ENCODE assay signal across 22 mouse cellular contexts in the genomic region with DNA sequence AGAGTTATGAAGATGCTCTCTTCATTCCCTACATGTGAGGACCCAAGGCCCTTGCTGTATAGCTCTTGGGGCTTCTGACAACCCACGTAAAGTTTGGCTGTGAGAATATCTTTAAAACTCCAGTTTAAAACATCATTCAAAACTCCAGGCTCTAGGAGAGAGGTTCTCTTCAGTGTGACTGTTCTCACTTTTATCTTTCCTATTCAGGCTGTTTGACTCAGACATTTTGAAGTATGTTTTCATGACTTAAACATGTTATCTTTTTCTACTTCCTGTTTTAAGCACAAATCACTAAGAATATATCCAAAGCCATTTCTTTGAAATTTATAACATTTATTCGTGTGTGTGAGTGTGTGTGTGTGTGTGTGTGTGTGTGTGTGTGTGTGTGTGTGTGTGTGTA. TPM values are rescaled to one million over a fixed set of nuclear protein-coding genes. Genes with fewer than 3 reads are reported as not detected.
DNase-seq lines count a peak whose midpoint lies in the region; ATAC-seq and TF ChIP-seq lines count a peak whose summit lies in the region.
"Had no signal": no experiment of that assay in that cellular context is flagged by ENCODE, and none has a peak within 500 bp of the region (broad histone marks: within the 10 kb centered on the region; RNA-seq: fewer than 3 reads in every experiment).

No protein-coding gene starts in this region.

- no peak overlapping the region for H3K9ac ChIP-seq in liver, embryonic 12.5 days
- H3K9ac ChIP-seq in stomach, postnatal 0 days (ENCODE audit: low read length), result no peak overlapping the region
- H3K9ac ChIP-seq: embryonic facial prominence, embryonic 12.5 days; forebrain, embryonic 13.5 days; forebrain, embryonic 15.5 days; forebrain, postnatal 0 days had no signal

- H3K36me3 ChIP-seq in liver, embryonic 12.5 days, result no peaks in the 10 kb centered on the region
- H3K36me3 ChIP-seq in G1E (replicated peaks), result no peaks in the 10 kb centered on the region
- H3K36me3 ChIP-seq in stomach, postnatal 0 days (ENCODE audit: control insufficient read depth, insufficient read depth, low read length), result no peaks in the 10 kb centered on the region
- H3K36me3 ChIP-seq: embryonic facial prominence, embryonic 10.5 days; embryonic facial prominence, embryonic 12.5 days; forebrain, embryonic 15.5 days had no signal

- peak overlapping the region; percentile 18; the same call in 1 of the 2 replicates for H3K4me2 ChIP-seq in liver, embryonic 12.5 days
- H3K4me2 ChIP-seq in stomach, postnatal 0 days (replicated peaks; ENCODE audit: low read depth), result no peak overlapping the region
- H3K4me2 ChIP-seq: embryonic facial prominence, embryonic 12.5 days; forebrain, embryonic 13.5 days; forebrain, embryonic 15.5 days had no signal

- H3K27me3 ChIP-seq in liver, embryonic 12.5 days (replicated peaks), result no peaks in the 10 kb centered on the region
- no peaks in the 10 kb centered on the region for H3K27me3 ChIP-seq in G1E (ENCODE audit: insufficient read depth, low read length)
- H3K27me3 ChIP-seq in stomach, postnatal 0 days (ENCODE audit: control insufficient read depth, insufficient read depth, low read length), result no peaks in the 10 kb centered on the region
- H3K27me3 ChIP-seq: CH12.LX; embryonic facial prominence, embryonic 12.5 days; forebrain, embryonic 13.5 days; forebrain, embryonic 15.5 days had no signal

- H3K4me1 ChIP-seq in liver, embryonic 12.5 days, result peaks cover 30% of the 10 kb centered on the region
- H3K4me1 ChIP-seq in G1E (ENCODE audit: insufficient read depth, low read depth, low read length), result peaks cover 53% of the 10 kb centered on the region
- H3K4me1 ChIP-seq in stomach, postnatal 0 days (replicated peaks; ENCODE audit: control insufficient read depth, insufficient read depth), result no peaks in the 10 kb centered on the region
- H3K4me1 ChIP-seq: embryonic facial prominence, embryonic 10.5 days; embryonic facial prominence, embryonic 12.5 days; forebrain, embryonic 13.5 days; forebrain, embryonic 15.5 days had no signal

- 37% methylated on average over 2 of the region's 2 CpGs for WGBS in liver, embryonic 12.5 days (ENCODE audit: insufficient replicate concordance)
- 57% methylated on average over 2 of the region's 2 CpGs for WGBS in stomach, postnatal 0 days

- DNase-seq in liver (no peak), G1E (ENCODE audit: low spot score) (no peak), MEL-GATA-1-ER (ENCODE audit: extremely low read depth, low read depth) (peak; percentile 77)
- DNase-seq in lung, postnatal 4 days, result no peak
- no peak for DNase-seq in stomach, postnatal 0 days (ENCODE audit: low spot score)
- DNase-seq: adrenal gland, adult 2 months; adrenal gland, postnatal 10 days; adrenal gland, postnatal 25 days; B cell, adult 2 months; cerebellum, adult 11-12 months; cerebellum, adult 2 months; cerebellum, adult 9-10 months; cerebellum, postnatal 10 days; cerebellum, postnatal 25 days; forebrain, postnatal 0 days had no signal

- TF ChIP-seq CTCF in G1E (IDR thresholded peaks at IDR 0.05; ENCODE audit: low read depth, low read length), result no peak
- TF ChIP-seq CTCF in stomach, postnatal 0 days (IDR thresholded peaks at IDR 0.05; ENCODE audit: low read depth), result no peak

- ATAC-seq in liver, embryonic 12.5 days, result no peak
- peak; percentile 23; the same call in 1 of the 2 replicates for ATAC-seq in G1E (ENCODE audit: extremely low read depth, insufficient number of reproducible peaks, low FRiP score, poor library complexity, severe bottlenecking)
- ATAC-seq in stomach, postnatal 0 days (ENCODE audit: low FRiP score, low TSS enrichment), result no peak
- ATAC-seq: CD4-positive, CD25-positive, alpha-beta regulatory T cell, adult 4 months; forebrain, embryonic 13.5 days; forebrain, embryonic 15.5 days; forebrain, postnatal 0 days had no signal

- no peak overlapping the region for H3K4me3 ChIP-seq in liver, embryonic 12.5 days
- H3K4me3 ChIP-seq in G1E (ENCODE audit: low read depth, low read length), result no peak overlapping the region
- no peak overlapping the region for H3K4me3 ChIP-seq in stomach, postnatal 0 days (ENCODE audit: low read depth, low read length)
- H3K4me3 ChIP-seq: embryonic facial prominence, embryonic 10.5 days; embryonic facial prominence, embryonic 12.5 days; forebrain, embryonic 13.5 days; forebrain, embryonic 15.5 days had no signal

- H3K27ac ChIP-seq in liver, embryonic 12.5 days, result no peak overlapping the region
- H3K27ac ChIP-seq in stomach, postnatal 0 days (replicated peaks), result no peak overlapping the region
- H3K27ac ChIP-seq: embryonic facial prominence, embryonic 10.5 days; embryonic facial prominence, embryonic 12.5 days; forebrain, embryonic 13.5 days; forebrain, embryonic 15.5 days had no signal

- no peaks in the 10 kb centered on the region for H3K9me3 ChIP-seq in liver, embryonic 12.5 days (replicated peaks)
- H3K9me3 ChIP-seq in G1E (replicated peaks), result no peaks in the 10 kb centered on the region
- no peaks in the 10 kb centered on the region for H3K9me3 ChIP-seq in stomach, postnatal 0 days (ENCODE audit: control insufficient read depth, low read length)
- H3K9me3 ChIP-seq: embryonic facial prominence, embryonic 10.5 days; embryonic facial prominence, embryonic 12.5 days; forebrain, embryonic 13.5 days; forebrain, embryonic 15.5 days had no signal

- TF ChIP-seq EP300 in stomach, postnatal 0 days (optimal IDR thresholded peaks at IDR 0.05), result no peak

RNA-seq across cellular contexts. Expression of gene Col4a3, which starts 38.8 kb away (rescaled TPM):
- polyA plus RNA-seq in liver, embryonic 12.5 days (2016; fragmentation: Nextera tagmentation; extraction: Ambion mirVana), result 0.15 and 0.18 TPM in 2 replicates
- total RNA-seq in G1E (2014; fragmentation: Nextera tagmentation) (20.7 and 21.2 TPM in 2 replicates), G1E (2017) (5.3 and 6.1 TPM in 2 replicates)
- 6.4 and 6.6 TPM in 2 replicates for polyA plus RNA-seq in G1E (2012)
- 0.36 and 0.42 TPM in 2 replicates for polyA plus RNA-seq in stomach, postnatal 0 days (2015; fragmentation: Nextera tagmentation; extraction: Ambion mirVana)
- total RNA-seq: CH12.LX had no signal
- polyA plus RNA-seq: CD4-positive, CD25-positive, alpha-beta regulatory T cell, adult 4 months had no signal

RNA-seq across cellular contexts. Expression of gene Col4a4, which starts 38.8 kb away (rescaled TPM):
- 0.02 and 0.05 TPM in 2 replicates for polyA plus RNA-seq in liver, embryonic 12.5 days (2016; fragmentation: Nextera tagmentation; extraction: Ambion mirVana)
- not detected in 2 replicates for total RNA-seq in G1E (2014; fragmentation: Nextera tagmentation)
- total RNA-seq in G1E (2017), result under 0.01 and 0.27 TPM in 2 replicates
- not detected in 2 replicates for polyA plus RNA-seq in G1E (2012)
- polyA plus RNA-seq in stomach, postnatal 0 days (2015; fragmentation: Nextera tagmentation; extraction: Ambion mirVana), result 0.31 and 0.61 TPM in 2 replicates
